Mouse (Mus musculus) C2C12 (cell line): ENCODE results near the gene Hmgcl. TPM values are rescaled to one million over a fixed set of nuclear protein-coding genes. Genes with fewer than 3 reads are reported as not detected.
"Not testable (repeated sequence)": the region's sequence is repeated elsewhere in the genome, so short reads cannot be mapped to it uniquely, and the experiment has no call there.

ENCODE experiments used
- H3K27me3 ChIP-seq: one replicate; pipeline ENCODE4 v1.6.1; 2011; ENCODE audit not compliant: control insufficient read depth, insufficient read depth, insufficient read length
- H3K36me3 ChIP-seq: one replicate; pipeline ENCODE4 v1.6.1; 2011; ENCODE audit not compliant: control insufficient read depth, insufficient read depth
- H3K4me3 ChIP-seq: one replicate; pipeline ENCODE4 v1.5.1; 2011; ENCODE audit warnings: mild to moderate bottlenecking, control low read depth; ENCODE audit not compliant: poor library complexity, insufficient read depth, severe bottlenecking
- H3K79me2 ChIP-seq: one replicate; pipeline ENCODE4 v1.6.1; 2011; ENCODE audit not compliant: control insufficient read depth, insufficient read depth
- H3K79me3 ChIP-seq: one replicate; pipeline ENCODE4 v1.6.1; 2011; ENCODE audit warnings: low read depth, control low read depth
- H3ac ChIP-seq: one replicate; pipeline ENCODE3; 2011; ENCODE audit warnings: low read depth; ENCODE audit not compliant: control insufficient read depth, insufficient read length
- CEBPB ChIP-seq: IDR thresholded peaks from one replicate; pipeline ENCODE4 v1.6.1; 2011; ENCODE audit warnings: low read depth, mild to moderate bottlenecking, control low read depth, moderate library complexity
- CTCF ChIP-seq: IDR thresholded peaks from one replicate; pipeline ENCODE4 v1.5.1; 2011; ENCODE audit not compliant: control insufficient read depth, insufficient read depth, insufficient read length
- FOSL1 ChIP-seq: IDR thresholded peaks from one replicate; pipeline ENCODE4 v1.8.0; 2011; ENCODE audit warnings: mild to moderate bottlenecking, low read length; ENCODE audit not compliant: poor library complexity, insufficient read depth, severe bottlenecking
- MAX ChIP-seq: IDR thresholded peaks from one replicate; pipeline ENCODE4 v1.6.1; 2011; ENCODE audit warnings: mild to moderate bottlenecking, control low read depth
- MYOD1 ChIP-seq: IDR thresholded peaks from one replicate; pipeline ENCODE4 v1.6.1; 2011; ENCODE audit warnings: low read depth; ENCODE audit not compliant: control insufficient read depth, insufficient read length
- MYOG ChIP-seq: IDR thresholded peaks from one replicate; pipeline ENCODE4 v1.6.1; 2011; ENCODE audit not compliant: control insufficient read depth, insufficient read length; ENCODE audit errors: extremely low read depth
- USF1 ChIP-seq: IDR thresholded peaks from one replicate; pipeline ENCODE4 v1.6.1; 2011; ENCODE audit warnings: low read depth, mild to moderate bottlenecking, control low read depth, moderate library complexity
- polyA plus RNA-seq: library from polyadenylated mRNA; unstranded; fragments of >200 nt; fragmentation: generic; extraction: Trizol; gene quantifications from one replicate; pipeline ENCODE4 v1.2.1, GENCODE M21; 2012; ENCODE audit warnings: missing spikeins

Hmgcl gene
- polyA plus RNA-seq, 1 experiment: 24.3 TPM

DNA sequence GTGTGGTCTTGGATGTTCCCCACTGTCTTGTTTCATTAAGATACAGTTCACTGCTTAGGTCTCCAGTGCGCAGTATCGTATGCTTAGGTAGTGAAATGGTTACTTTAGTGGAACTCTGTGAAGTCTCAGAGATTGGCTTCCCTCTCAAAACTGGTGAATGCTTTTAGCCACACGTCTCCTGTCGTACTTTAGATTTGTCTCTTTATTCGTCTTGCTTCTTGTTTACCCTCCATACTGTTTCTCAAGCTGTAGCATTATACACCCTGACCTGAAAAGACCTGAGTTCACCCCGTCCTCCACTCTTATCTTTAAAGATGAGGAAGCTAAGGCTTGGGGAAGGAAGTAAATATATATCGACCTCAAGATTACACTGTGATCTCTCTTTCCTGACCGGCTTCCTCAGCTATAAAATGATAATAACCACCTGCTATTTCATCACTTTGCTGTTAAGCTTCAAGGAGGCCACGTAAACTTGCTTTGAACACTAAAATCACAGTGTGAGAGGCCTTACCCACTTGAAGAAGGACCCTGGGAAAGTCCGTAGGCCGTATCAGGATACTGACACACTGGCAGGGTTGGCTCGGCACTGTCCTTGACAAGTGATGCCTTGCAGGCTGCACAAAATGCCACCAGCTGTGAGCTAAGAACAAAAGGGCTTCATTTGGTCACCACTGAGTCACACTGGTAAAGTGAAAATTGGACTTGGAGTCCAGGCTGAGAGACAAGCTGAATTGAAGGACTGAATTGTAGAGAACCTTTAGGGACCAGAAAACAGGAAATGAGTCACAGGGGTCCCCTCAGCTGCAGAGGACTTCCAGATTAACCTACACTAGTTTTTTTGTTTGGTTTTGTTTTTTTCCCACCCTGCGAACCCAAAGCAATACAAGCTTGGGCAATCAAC lies 26.9 kb downstream of the Hmgcl start:
- Histone ChIP-seq H3K36me3 (peaks cover 60% of the 10 kb centered on the region), H3K27me3 (no peaks in the 10 kb centered on the region), H3K79me3 (peaks cover 11% of the 10 kb centered on the region), H3K4me3 (no peak overlapping the region), H3ac (peak overlapping the region; percentile 27), H3K79me2 (peaks cover 23% of the 10 kb centered on the region)
- TF ChIP-seq CTCF (no peak), USF1 (no peak), MAX (no peak), MYOD1 (no peak), MYOG (no peak), FOSL1 (no peak), CEBPB (no peak)

DNA sequence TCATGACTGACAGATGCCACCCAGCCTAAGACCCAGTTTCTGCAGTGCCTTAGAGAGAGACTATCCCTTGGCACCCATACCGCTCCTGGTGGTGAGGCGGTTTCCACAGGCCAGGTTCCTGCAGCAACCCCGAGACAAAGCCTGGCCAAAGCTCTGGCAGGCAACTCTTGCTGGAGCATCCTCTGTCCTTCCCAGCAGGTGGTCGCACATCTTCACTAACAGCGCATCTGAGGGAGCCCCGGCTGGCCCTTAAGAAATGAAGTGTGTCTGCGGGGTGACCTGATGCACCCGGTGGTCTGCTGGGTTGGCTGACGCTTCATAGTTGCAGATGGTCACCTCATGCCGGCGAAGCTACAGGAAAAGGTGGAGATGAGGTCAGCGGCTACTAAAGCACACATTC lies 29.9 kb downstream of the Hmgcl start:
- Histone ChIP-seq H3K79me2 (peaks cover 13% of the 10 kb centered on the region), H3K36me3 (peaks cover 43% of the 10 kb centered on the region), H3K4me3 (no peak overlapping the region), H3K79me3 (peaks cover 11% of the 10 kb centered on the region), H3ac (no peak overlapping the region), H3K27me3 (no peaks in the 10 kb centered on the region)
- no peak for TF ChIP-seq MYOG
- TF ChIP-seq MYOD1: no peak

DNA sequence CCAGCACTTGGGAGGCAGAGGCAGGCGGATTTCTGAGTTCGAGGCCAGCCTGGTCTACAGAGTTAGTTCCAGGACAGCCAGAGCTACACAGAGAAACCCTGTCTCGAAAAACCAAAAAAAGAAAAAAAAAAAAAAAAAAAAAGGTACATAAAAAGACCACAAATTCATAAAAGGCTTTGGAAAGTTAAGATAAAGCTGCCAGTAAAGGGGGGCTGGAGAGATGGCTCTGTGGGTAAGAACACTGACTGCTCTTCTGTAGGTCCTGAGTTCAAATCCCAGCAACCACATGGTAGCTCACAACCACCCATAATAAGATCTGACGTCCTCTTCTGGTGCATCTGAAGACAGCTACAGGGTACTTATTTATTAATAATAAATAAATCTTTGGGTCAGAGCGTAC lies 34.0 kb downstream of the Hmgcl start:
- not testable (repeated sequence) for H3K79me3 ChIP-seq, H3K4me3 ChIP-seq, H3ac ChIP-seq, H3K27me3 ChIP-seq, H3K79me2 ChIP-seq
- H3K36me3 ChIP-seq: peaks cover 44% of the 10 kb centered on the region

DNA sequence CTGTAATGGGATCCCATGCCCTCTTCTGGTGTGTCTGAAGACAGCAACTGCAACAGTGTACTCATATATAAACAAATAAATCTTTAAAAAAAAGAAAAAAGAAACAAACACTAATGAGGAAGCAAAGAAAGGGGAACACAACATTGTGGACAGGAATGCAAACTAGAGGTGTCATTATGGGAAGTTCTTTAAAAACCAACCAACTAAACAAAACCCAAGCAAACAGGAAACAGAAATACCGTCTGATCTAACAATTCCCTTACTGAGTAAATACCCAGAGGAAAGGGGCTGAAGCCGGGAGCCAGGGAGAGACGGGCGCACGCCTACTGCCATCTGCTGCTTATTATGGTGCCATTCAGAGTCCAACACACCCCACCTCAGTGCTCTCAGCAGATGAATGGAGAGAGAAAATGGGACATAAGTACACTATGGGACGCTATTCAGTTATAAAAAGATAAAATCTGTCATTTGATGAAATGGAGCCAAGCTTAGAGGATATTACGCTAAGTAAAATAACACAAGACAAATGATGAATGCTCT lies 35.3 kb downstream of the Hmgcl start:
- H3K36me3 ChIP-seq: peaks cover 33% of the 10 kb centered on the region
- peaks cover 11% of the 10 kb centered on the region for H3K79me3 ChIP-seq
- H3ac ChIP-seq: no peak overlapping the region
- TF ChIP-seq MYOG (no peak), CEBPB (no peak), FOSL1 (no peak), MAX (no peak), USF1 (no peak), MYOD1 (no peak), CTCF (no peak)
- H3K27me3 ChIP-seq: no peaks in the 10 kb centered on the region
- H3K4me3 ChIP-seq: no peak overlapping the region
- peaks cover 16% of the 10 kb centered on the region for H3K79me2 ChIP-seq

DNA sequence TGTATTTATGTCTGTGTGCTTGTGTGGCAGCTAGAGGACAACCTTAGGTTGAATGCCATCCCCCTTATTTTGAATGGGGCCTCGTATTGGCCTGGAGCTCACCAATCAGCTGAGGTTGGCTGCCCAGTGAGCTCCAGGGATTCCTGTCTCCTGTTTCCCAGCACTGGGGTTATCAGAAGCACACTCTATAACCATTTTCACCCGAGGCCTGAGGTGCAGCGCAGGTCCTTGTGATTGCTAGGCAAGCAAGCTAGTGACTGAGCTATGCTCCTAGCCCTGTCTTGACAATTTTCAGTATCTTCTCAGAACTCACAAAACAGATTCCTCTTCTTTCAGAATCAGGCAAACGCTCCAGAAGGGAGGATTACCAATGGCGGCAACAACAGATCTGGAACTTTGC lies 38.3 kb downstream of the Hmgcl start:
- TF ChIP-seq CEBPB (no peak), MAX (no peak), CTCF (no peak), MYOG (no peak), FOSL1 (no peak), USF1 (no peak), MYOD1 (no peak)
- Histone ChIP-seq H3K36me3 (peaks cover 21% of the 10 kb centered on the region), H3K4me3 (no peak overlapping the region), H3K79me2 (peaks cover 20% of the 10 kb centered on the region), H3K27me3 (no peaks in the 10 kb centered on the region), H3K79me3 (peaks cover 13% of the 10 kb centered on the region), H3ac (no peak overlapping the region)

DNA sequence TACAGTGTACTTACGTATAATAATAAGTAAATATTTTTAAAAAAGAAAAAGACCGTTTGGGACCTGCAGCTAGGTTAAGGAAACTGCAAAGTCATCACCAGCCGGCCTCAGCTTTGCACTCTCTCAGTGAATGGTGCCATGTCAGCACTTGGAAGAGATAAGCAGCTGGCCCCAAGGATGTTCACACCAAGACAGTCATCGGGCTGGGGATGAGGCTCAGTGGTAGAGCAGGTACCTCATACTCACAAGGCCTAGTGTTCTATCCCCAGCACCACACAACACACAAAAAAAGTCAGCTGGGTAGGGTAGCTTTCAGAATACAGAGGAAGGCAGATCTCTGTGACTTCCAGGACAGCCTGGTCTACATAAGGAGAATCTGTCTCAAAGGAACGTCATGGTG lies 38.9 kb downstream of the Hmgcl start:
- H3K36me3 ChIP-seq: peaks cover 21% of the 10 kb centered on the region
- no peak overlapping the region for H3K4me3 ChIP-seq
- H3K27me3 ChIP-seq: no peaks in the 10 kb centered on the region
- peaks cover 13% of the 10 kb centered on the region for H3K79me3 ChIP-seq
- peaks cover 20% of the 10 kb centered on the region for H3K79me2 ChIP-seq
- no peak for TF ChIP-seq MAX
- no peak for TF ChIP-seq CEBPB
- no peak for TF ChIP-seq MYOG
- no peak for TF ChIP-seq USF1
- no peak for TF ChIP-seq FOSL1
- no peak overlapping the region for H3ac ChIP-seq
